Mouse (Mus musculus): ENCODE results near the gene Zzef1. TPM values are rescaled to one million over a fixed set of nuclear protein-coding genes. Genes with fewer than 3 reads are reported as not detected.

Gene Zzef1
- polyA plus RNA-seq, 1 experiment from 2014 or later, result 4.2 TPM

DNA sequence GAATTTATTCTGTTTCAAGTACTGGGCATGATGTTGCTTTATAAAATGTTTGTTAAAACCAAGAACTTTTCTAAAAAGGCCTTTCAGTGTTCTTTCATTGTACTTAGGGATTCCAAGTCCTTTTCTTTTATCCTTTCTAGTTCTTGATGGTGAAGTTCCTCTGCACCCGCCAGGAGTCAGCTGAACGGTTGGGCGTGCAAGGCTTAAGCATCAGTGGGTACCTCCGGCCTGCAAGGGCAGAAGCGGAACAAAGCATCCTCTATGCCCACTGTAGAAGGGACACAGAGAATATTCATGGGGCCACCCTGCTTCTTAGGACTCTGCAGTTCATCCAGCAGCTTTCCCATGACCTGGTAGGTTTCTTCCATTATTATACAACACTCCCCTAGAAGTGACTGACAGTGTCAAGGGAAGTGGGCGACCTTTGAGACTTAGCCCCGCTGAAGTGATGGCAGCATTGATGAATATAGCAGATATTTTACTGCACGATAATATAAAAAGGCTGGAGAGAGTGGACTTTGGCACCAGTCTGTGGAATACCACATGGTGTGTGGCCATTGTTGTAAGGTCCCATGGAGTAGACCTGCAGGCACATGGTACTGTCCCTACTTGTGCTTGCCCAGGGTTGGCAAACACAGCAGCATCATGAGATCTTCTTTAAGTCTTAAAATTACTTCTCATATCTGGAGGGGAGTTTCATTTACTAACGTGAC, 54.5 kb downstream of the Zzef1 start:
- no peak overlapping the region for H3K4me2 ChIP-seq
- ATAC-seq (ENCODE audit: low read depth) (no peak), DNase-seq (no peak)
- no peak overlapping the region for H3K27ac ChIP-seq
- 84% methylated on average over 9 of the region's 9 CpGs for WGBS (ENCODE audit: insufficient replicate concordance)
- H3K4me3 ChIP-seq (replicated peaks), result no peak overlapping the region
- no peak overlapping the region for H3K9ac ChIP-seq
- peaks cover 73% of the 10 kb centered on the region for H3K36me3 ChIP-seq
- H3K4me1 ChIP-seq (replicated peaks), result no peaks in the 10 kb centered on the region
- H3K9me3 ChIP-seq (replicated peaks), result no peaks in the 10 kb centered on the region
- no peaks in the 10 kb centered on the region for H3K27me3 ChIP-seq

DNA sequence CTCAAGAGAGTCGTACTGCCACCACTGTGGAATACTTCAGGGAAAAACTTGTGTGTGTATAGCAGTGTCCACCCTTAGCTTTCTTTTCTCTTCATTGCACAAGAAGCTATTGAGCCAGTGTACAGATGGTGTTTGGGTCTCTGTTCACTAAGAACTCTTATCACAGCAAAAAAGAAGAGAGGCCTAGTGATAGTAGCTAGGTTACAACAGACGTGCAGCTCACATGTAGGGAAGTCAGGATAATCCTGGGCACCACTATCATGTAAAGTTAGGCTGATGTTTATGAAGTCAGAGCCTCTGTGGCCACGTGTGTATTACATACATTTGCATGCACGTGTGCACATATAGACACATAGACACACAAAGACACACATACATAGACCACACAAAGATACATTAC, 55.2 kb downstream of the Zzef1 start:
- 75% methylated on average over 4 of the region's 4 CpGs for WGBS (ENCODE audit: insufficient replicate concordance)
- no peak for ATAC-seq (ENCODE audit: low read depth)
- Histone ChIP-seq H3K4me2 (no peak overlapping the region), H3K4me3 (replicated peaks) (no peak overlapping the region), H3K36me3 (peaks cover 68% of the 10 kb centered on the region), H3K9me3 (replicated peaks) (no peaks in the 10 kb centered on the region), H3K9ac (no peak overlapping the region), H3K4me1 (replicated peaks) (no peaks in the 10 kb centered on the region), H3K27ac (no peak overlapping the region), H3K27me3 (no peaks in the 10 kb centered on the region)
- DNase-seq, result no peak

- Histone ChIP-seq H3K27ac (no peak overlapping the region), H3K4me1 (replicated peaks) (no peaks in the 10 kb centered on the region), H3K27me3 (no peaks in the 10 kb centered on the region), H3K4me3 (replicated peaks) (no peak overlapping the region), H3K36me3 (peaks cover 73% of the 10 kb centered on the region), H3K9me3 (replicated peaks) (no peaks in the 10 kb centered on the region), H3K9ac (no peak overlapping the region), H3K4me2 (no peak overlapping the region)
- WGBS (ENCODE audit: insufficient replicate concordance), result 97% methylated on average over 1 of the region's 1 CpGs
- DNase-seq (no peak), ATAC-seq (ENCODE audit: low read depth) (no peak)
Measured at GRCm38 (mm10) chr11:72852122-72852521, 56.1 kb downstream of the Zzef1 start.

DNA sequence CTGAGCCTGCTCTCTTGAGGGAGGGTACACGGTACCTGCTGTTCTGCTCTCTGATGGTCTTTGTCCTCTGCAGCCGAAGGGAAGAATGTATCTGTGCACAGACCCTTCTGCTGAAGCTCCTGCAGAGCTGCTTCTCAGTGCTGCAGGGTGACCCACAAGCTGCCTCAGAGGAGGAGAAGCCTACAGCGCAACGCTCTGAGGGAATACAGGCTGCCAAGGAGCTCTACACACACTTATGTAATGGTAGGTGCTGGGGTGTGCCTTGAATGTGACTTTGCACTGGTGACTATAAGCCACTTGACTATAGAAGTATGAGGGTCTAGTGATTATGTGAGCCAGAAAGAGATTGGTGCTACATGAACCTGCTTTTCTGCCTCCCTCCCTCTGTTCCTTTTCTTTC, 57.1 kb downstream of the Zzef1 start:
- ATAC-seq (ENCODE audit: low read depth), result no peak
- Histone ChIP-seq H3K27ac (no peak overlapping the region), H3K9me3 (replicated peaks) (no peaks in the 10 kb centered on the region), H3K27me3 (no peaks in the 10 kb centered on the region), H3K9ac (no peak overlapping the region), H3K36me3 (peaks cover 77% of the 10 kb centered on the region), H3K4me2 (no peak overlapping the region), H3K4me1 (replicated peaks) (no peaks in the 10 kb centered on the region), H3K4me3 (replicated peaks) (no peak overlapping the region)
- 84% methylated on average over 4 of the region's 4 CpGs for WGBS (ENCODE audit: insufficient replicate concordance)
- no peak for DNase-seq

GRCm38 (mm10) chr11:72854251-72854650, 58.2 kb downstream of the Zzef1 start:
- Histone ChIP-seq H3K4me2 (no peak overlapping the region), H3K27ac (no peak overlapping the region), H3K27me3 (no peaks in the 10 kb centered on the region), H3K36me3 (peaks cover 72% of the 10 kb centered on the region), H3K4me1 (replicated peaks) (no peaks in the 10 kb centered on the region), H3K9ac (no peak overlapping the region), H3K4me3 (replicated peaks) (no peak overlapping the region), H3K9me3 (replicated peaks) (no peaks in the 10 kb centered on the region)
- no peak for ATAC-seq (ENCODE audit: low read depth)
- DNase-seq, result no peak
- 71% methylated on average over 3 of the region's 3 CpGs for WGBS (ENCODE audit: insufficient replicate concordance)

GRCm38 (mm10) chr11:72856764-72857163, 60.7 kb downstream of the Zzef1 start:
- H3K9me3 ChIP-seq (replicated peaks), result no peaks in the 10 kb centered on the region
- no peak overlapping the region for H3K9ac ChIP-seq
- no peak overlapping the region for H3K27ac ChIP-seq
- H3K4me2 ChIP-seq, result no peak overlapping the region
- no peak overlapping the region for H3K4me3 ChIP-seq (replicated peaks)
- H3K36me3 ChIP-seq, result peaks cover 68% of the 10 kb centered on the region
- 73% methylated on average over 2 of the region's 2 CpGs for WGBS (ENCODE audit: insufficient replicate concordance)
- H3K4me1 ChIP-seq (replicated peaks), result no peaks in the 10 kb centered on the region
- DNase-seq (no peak), ATAC-seq (ENCODE audit: low read depth) (no peak)
- H3K27me3 ChIP-seq, result no peaks in the 10 kb centered on the region

- peaks cover 68% of the 10 kb centered on the region for H3K36me3 ChIP-seq
- H3K27me3 ChIP-seq, result no peaks in the 10 kb centered on the region
- H3K9ac ChIP-seq, result no peak overlapping the region
- DNase-seq, result no peak
- H3K4me2 ChIP-seq, result no peak overlapping the region
- ATAC-seq (ENCODE audit: low read depth), result no peak
- 82% methylated on average over 3 of the region's 3 CpGs for WGBS (ENCODE audit: insufficient replicate concordance)
- no peak overlapping the region for H3K27ac ChIP-seq
- no peaks in the 10 kb centered on the region for H3K9me3 ChIP-seq (replicated peaks)
- no peak overlapping the region for H3K4me3 ChIP-seq (replicated peaks)
- H3K4me1 ChIP-seq (replicated peaks), result no peaks in the 10 kb centered on the region
Measured at GRCm38 (mm10) chr11:72861236-72861635, 65.2 kb downstream of the Zzef1 start.

DNA sequence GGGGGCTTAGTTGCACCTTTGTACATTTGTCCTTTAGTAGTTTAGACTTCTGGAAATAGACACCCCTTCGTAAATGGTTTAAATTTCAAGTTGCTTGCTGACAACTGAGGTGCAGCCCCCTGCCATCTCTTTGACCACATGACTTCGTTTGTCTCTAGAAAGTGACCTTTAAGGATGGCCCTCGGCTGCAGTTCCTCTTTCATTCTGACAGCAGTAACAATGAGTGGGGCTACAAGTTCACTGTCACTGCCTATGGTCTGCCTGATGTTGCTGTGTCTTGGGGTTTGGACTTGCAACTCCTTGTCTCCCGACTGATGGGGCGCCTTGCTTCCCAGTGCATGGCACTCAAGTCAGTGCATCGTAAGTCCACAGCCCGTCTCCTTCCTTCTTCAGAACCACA, 70.4 kb downstream of the Zzef1 start:
- no peaks in the 10 kb centered on the region for H3K4me1 ChIP-seq (replicated peaks)
- no peak overlapping the region for H3K4me2 ChIP-seq
- H3K36me3 ChIP-seq, result peaks cover 67% of the 10 kb centered on the region
- no peak overlapping the region for H3K9ac ChIP-seq
- no peak overlapping the region for H3K4me3 ChIP-seq (replicated peaks)
- 72% methylated on average over 7 of the region's 7 CpGs for WGBS (ENCODE audit: insufficient replicate concordance)
- no peaks in the 10 kb centered on the region for H3K9me3 ChIP-seq (replicated peaks)
- H3K27me3 ChIP-seq, result no peaks in the 10 kb centered on the region
- ATAC-seq (ENCODE audit: low read depth), result no peak
- no peak overlapping the region for H3K27ac ChIP-seq
- DNase-seq, result no peak

- H3K4me1 ChIP-seq (replicated peaks), result no peaks in the 10 kb centered on the region
- ATAC-seq (ENCODE audit: low read depth) (no peak), DNase-seq (no peak)
- WGBS (ENCODE audit: insufficient replicate concordance), result 82% methylated on average over 1 of the region's 1 CpGs
- no peaks in the 10 kb centered on the region for H3K9me3 ChIP-seq (replicated peaks)
- no peak overlapping the region for H3K27ac ChIP-seq
- no peak overlapping the region for H3K4me2 ChIP-seq
- no peak overlapping the region for H3K4me3 ChIP-seq (replicated peaks)
- no peak overlapping the region for H3K9ac ChIP-seq
- H3K36me3 ChIP-seq, result peaks cover 64% of the 10 kb centered on the region
- H3K27me3 ChIP-seq, result no peaks in the 10 kb centered on the region
Measured at GRCm38 (mm10) chr11:72872061-72872460, 76.0 kb downstream of the Zzef1 start.

GRCm38 (mm10) chr11:72892623-72893022, 96.6 kb downstream of the Zzef1 start:
- no peaks in the 10 kb centered on the region for H3K27me3 ChIP-seq
- DNase-seq, result no peak
- H3K4me1 ChIP-seq (replicated peaks), result no peaks in the 10 kb centered on the region
- H3K4me2 ChIP-seq, result no peak overlapping the region
- H3K4me3 ChIP-seq (replicated peaks), result no peak overlapping the region
- WGBS (ENCODE audit: insufficient replicate concordance), result 72% methylated on average over 1 of the region's 1 CpGs
- H3K9me3 ChIP-seq (replicated peaks), result no peaks in the 10 kb centered on the region
- no peak overlapping the region for H3K9ac ChIP-seq
- no peak overlapping the region for H3K27ac ChIP-seq
- peaks cover 64% of the 10 kb centered on the region for H3K36me3 ChIP-seq
- no peak for ATAC-seq (ENCODE audit: low read depth)

- H3K4me1 ChIP-seq (replicated peaks), result no peaks in the 10 kb centered on the region
- DNase-seq (no peak), ATAC-seq (ENCODE audit: low read depth) (no peak)
- no peak overlapping the region for H3K27ac ChIP-seq
- H3K4me2 ChIP-seq, result no peak overlapping the region
- 74% methylated on average over 4 of the region's 4 CpGs for WGBS (ENCODE audit: insufficient replicate concordance)
- H3K9me3 ChIP-seq (replicated peaks), result no peaks in the 10 kb centered on the region
- no peaks in the 10 kb centered on the region for H3K27me3 ChIP-seq
- H3K36me3 ChIP-seq, result peaks cover 73% of the 10 kb centered on the region
- H3K4me3 ChIP-seq (replicated peaks), result no peak overlapping the region
- no peak overlapping the region for H3K9ac ChIP-seq
Measured at GRCm38 (mm10) chr11:72908391-72908790, 112.4 kb downstream of the Zzef1 start.

- DNase-seq (no peak), ATAC-seq (ENCODE audit: low read depth) (no peak)
- H3K27ac ChIP-seq, result no peak overlapping the region
- no peak overlapping the region for H3K9ac ChIP-seq
- no peaks in the 10 kb centered on the region for H3K4me1 ChIP-seq (replicated peaks)
- H3K4me3 ChIP-seq (replicated peaks), result no peak overlapping the region
- H3K36me3 ChIP-seq, result peaks cover 80% of the 10 kb centered on the region
- H3K27me3 ChIP-seq, result no peaks in the 10 kb centered on the region
- H3K9me3 ChIP-seq (replicated peaks), result no peaks in the 10 kb centered on the region
- H3K4me2 ChIP-seq, result no peak overlapping the region
- WGBS (ENCODE audit: insufficient replicate concordance), result 71% methylated on average over 7 of the region's 7 CpGs
Measured at GRCm38 (mm10) chr11:72917299-72917996, 121.4 kb downstream of the Zzef1 start.

Measured in liver, embryonic 13.5 days (tissue).